Mouse (Mus musculus): Measurements from ENCODE around the gene Clk2.
"Not testable (repeated sequence)": the region's sequence is repeated elsewhere in the genome, so short reads cannot be mapped to it uniquely, and the experiment has no call there.

Clk2 gene

DNA sequence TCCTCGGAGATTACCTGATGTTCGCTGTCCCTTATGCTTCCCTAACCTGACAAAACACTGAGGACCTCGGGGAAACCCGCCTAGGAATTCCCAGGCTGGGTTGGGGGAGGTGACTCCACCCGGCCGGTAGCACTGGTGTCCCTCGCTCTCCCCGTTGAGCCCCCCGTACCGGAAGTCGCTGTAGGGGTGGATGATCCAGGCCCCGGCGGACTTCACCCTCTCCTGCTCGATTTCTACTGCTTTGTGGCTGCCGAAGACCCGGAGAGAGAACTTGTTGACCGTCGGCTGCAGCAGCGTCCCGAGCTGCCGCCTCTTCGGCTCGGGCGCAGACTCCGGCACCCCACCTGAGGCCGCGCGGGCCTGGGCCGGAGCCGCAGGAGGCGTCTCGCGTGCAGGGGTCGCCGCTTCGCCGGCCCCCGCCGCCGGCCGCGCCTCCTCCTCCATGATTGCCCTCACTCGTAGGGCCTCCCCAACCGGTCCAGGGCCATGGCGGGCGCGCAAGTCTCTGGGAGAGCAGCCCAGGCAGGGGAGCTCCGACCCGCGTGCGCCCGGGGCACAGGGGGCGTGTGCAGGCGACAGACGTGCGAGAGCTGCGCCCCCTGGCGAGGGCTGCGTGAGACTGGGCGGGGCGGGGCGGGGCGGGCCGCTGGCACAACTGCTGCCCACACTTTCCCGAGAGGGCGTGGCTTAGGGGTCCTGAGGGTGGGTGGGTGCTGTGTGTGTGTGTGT, 4.8 kb upstream of the Clk2 start, which contains the start of gene Hcn3:
Gene Hcn3, minus strand, starts transcription at position 581 of the 729 bp plus-strand sequence.
- peak; percentile 85 for DNase-seq (ENCODE audit: low read depth)

DNA sequence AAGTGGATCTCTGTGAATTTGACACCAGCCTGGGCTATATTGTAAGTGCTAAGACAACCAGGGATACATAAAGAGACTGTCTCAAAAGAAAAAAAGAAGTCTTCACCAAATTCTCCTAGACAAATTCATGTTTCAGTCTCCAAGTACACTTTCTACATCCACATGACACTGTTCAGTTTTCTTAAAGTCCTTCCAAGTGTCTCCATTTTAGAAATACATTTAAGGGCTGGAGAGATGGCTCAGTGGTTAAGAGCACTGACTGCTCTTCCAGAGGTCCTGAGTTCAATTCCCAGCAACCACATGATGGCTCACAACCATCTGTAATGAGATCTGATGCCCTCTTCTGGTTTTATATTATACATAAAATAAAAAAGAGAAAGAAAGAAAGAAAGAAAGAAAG, 3.4 kb upstream of the Clk2 start:
- DNase-seq (ENCODE audit: low read depth) = not testable (repeated sequence)

DNA sequence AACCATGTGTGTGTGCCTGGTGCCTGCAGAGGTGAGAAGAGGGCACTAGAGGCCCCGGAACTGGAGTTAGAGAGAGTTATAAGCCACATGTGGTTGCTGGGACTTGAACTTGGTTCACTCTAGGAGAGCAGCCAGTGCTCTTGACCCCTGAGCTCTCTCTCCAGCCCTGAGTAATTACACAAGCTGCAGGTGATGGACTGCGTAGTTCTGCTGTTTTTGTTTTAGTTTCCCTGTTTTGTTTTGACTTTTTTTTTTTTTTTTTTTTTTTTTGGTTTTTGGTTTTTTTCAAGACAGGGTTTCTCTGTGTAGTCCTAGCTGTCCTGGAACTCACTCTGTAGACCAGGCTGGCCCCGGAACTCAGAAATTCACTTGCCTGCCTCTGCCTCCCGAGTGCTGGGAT, 2.8 kb upstream of the Clk2 start:
- DNase-seq (ENCODE audit: low read depth) = no peak

DNA sequence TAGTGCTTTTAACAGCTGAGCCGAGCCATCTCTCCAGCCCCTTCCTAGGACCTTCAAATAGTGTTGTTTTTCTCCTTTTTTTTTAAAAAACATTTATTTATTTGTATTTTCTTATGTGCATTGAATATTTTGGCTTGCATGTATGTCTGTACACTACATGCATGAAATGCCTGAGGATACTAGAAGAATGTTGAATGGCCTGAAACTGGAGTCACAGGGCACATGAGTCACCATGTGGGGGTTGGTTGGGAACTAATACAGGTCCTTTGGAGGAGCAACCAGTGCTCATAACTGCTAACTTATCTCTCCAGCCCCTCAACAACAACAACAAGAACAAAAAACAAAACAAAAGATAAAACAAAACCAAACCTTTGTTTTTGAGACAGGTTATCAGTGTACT, 1.5 kb upstream of the Clk2 start:
- DNase-seq (ENCODE audit: low read depth) = peak; percentile 88

DNA sequence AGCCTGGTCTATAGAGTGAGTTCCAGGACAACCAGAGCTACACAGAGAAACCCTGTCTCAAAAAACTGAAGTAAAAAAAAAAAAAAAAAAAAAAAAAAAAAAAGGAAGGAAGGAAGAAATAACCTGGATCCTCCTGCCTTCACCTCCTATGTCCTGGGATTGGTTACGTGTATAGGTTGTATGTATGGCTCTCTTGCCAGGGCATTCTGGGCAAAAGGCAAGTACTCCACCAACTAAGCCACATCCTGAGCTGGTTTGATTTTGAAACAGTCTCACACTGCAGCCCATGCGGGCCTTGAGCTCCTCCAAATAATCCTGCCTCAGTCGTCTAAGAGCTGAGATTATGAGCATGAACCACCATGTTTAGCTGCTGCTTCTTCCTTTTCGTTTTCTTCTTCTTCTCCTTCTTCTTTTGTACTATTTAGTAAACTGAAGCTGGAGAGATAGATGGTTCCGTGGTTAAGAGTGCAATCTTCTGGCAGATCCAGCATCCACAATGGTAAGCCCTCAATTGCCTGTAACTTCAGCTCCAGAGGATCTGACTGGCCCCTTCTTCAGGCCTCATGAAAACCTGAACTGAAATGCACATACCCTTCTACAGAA, 851 bp upstream of the Clk2 start:
- no peak for DNase-seq (ENCODE audit: low read depth)

DNA sequence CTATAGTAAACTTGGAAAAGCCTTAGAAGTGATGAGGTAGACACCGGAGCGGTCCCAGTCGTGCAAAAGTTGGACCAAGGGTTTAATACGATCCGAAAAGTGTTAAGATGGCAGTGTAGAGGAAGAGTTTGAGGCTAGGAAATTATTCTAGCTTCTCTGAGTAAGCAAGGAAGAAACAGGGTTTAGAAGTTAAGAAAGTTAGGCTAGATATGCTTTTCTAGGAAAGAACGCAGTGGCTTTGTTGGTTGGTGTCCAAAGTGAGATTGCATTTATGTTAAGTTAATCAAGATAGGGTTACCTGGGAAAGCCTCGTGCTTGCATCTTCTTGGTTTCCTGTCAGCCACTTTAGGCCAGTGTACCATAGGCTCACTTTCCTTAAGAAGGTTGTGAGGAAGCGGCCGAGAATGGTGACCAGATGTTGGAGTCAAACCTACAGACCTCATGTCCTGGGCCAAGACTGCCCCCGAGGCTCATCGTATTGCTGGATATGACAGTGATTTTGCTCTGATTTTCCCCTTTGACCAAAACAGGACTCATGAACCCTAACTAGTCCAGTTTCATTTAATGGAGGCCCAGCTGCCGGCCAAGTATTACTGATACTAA, 774 bp downstream of the Clk2 start:
- peak; percentile 20 for DNase-seq (ENCODE audit: low read depth)

DNA sequence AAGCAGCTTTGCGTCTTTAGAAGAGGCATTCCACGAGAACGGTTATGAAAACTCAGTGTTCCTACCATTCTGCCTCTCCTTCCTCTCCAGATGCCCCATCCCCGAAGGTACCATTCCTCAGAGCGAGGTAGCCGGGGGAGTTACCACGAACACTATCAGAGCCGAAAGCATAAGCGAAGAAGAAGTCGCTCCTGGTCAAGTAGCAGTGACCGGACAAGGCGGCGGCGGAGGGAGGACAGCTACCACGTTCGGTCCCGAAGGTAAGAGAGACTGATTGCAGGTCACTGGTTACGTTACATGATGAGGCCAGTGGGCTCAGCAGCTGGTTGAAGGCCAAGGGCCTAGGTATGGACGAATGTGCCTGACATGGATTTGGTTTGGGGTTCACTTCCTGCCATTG, 2.4 kb downstream of the Clk2 start:
- DNase-seq (ENCODE audit: low read depth) = no peak

DNA sequence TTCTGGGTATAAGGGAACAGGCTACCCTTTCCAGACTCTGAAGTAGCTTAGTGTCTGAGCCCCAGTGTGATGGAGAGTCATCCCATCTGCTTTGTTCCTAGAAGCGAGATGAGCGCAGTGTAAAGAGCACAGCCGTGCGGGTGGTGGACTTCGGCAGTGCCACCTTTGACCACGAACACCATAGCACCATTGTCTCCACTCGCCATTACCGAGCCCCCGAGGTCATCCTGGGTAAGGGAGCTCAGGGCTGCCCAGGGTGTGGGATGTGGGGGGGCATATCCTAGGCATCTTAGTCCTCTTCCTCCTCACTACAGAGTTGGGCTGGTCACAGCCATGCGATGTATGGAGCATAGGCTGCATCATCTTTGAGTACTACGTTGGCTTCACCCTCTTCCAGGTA, 10.2 kb downstream of the Clk2 start:
- DNase-seq (ENCODE audit: low read depth) = no peak

DNA sequence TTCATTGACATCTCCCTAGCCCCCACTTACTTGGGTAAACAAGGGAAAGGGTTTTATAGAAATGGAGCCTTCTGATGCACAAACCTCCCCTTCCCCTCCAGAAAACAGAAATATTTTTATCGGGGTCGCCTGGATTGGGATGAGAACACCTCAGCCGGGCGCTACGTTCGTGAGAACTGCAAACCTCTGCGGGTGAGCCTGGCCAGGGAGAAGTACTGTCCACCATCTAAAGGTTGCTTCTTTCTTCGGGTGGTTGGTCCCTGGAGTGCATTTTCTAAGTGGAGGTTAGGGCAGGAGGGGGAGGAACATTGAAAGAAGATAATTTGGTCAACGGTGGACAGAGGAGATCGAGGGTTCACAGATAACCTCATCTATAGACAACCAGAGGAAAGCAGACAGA, 10.9 kb downstream of the Clk2 start:
- DNase-seq (ENCODE audit: low read depth) = no peak

DNA sequence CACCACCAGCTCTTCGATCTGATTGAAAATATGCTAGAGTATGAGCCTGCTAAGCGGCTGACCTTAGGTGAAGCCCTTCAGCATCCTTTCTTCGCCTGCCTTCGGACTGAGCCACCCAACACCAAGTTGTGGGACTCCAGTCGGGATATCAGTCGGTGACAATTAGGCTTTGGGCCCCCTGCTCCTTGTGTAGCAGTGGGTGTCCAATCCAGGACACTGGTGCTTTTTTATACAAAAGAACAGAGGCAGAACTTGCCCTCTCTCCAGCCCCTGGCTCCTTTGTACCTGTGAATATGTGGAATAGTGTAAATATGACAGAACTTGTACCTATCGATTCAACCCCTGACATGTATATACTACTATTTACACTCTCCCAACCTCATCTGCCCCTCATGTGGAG, 11.8 kb downstream of the Clk2 start:
- no peak for DNase-seq (ENCODE audit: low read depth)

DNA sequence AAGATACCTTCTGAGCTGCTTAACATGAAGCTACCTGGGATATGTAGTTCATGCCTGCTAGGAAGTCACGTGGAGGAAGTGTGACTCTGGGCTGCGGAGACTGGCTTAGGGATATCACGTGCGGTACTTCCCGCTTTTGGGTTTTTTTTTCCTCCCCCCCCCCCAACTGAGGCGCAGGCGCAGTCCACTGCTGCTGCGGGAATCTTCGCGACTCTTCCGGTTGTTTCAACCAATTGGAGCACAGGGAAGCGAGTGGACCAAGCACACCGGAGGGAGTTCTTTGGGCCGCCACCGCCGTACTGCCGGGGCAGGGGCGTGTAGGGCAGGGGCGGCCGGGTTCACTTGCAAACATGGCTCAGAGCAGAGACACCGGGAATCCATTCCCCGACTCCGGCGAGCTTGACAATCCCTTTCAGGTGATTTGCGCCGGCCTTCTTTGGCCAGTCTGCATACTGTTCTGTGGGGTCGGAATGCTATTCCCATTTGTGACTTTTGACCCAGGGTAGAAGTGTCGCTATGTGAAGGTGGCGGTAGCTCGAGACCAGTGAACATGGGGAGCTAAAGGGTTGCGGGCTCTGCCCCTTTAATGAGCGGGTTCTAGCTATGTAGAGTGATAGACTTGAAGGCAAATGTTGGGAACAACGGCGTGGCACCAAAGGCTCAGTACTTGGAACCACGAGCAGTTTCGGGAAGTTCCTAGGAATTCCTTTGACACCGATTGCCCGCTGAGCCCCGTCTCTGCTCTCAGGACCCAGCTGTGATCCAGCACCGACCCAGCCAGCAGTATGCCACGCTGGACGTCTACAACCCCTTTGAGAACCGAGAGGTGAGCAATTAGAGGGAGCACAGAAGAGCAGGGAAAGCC, 12.9 kb downstream of the Clk2 start, which contains the start of gene Scamp3:
Gene Scamp3, plus strand, starts transcription at position 232 of the 865 bp plus-strand sequence.
- peak; percentile 97 for DNase-seq (ENCODE audit: low read depth)

DNA sequence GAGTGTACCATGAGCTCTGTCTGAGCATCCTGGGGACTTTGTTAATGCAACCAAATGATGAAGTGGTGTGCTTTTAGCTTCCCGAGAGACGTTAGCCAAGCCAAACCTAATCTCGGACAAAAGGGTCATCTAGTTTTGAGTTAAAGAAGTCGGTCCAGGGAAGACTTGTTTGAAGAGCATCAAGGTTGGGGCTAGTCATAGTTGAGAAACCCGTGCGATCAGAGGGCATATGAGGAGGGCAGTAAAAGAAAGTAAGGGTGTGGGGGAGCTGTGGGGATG, 13.5 kb downstream of the Clk2 start:
- no peak for DNase-seq (ENCODE audit: low read depth)

DNA sequence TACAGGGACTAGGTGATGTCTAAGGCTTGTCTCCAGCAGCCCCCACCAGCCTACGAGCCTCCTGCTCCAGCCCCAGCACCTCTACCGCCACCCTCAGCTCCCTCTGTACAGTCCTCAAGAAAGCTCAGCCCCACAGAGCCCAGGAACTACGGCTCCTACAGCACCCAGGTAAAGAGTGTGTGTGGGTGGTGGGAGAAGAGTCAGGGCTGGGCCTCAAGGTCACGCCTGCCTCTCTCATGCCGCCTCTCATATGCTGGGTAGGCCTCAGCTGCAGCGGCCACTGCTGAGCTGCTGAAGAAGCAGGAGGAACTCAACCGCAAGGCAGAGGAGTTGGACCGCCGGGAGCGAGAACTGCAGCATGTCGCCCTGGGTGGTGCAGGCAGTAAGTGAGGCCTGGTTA, 14.5 kb downstream of the Clk2 start:
- DNase-seq (ENCODE audit: low read depth) = no peak

DNA sequence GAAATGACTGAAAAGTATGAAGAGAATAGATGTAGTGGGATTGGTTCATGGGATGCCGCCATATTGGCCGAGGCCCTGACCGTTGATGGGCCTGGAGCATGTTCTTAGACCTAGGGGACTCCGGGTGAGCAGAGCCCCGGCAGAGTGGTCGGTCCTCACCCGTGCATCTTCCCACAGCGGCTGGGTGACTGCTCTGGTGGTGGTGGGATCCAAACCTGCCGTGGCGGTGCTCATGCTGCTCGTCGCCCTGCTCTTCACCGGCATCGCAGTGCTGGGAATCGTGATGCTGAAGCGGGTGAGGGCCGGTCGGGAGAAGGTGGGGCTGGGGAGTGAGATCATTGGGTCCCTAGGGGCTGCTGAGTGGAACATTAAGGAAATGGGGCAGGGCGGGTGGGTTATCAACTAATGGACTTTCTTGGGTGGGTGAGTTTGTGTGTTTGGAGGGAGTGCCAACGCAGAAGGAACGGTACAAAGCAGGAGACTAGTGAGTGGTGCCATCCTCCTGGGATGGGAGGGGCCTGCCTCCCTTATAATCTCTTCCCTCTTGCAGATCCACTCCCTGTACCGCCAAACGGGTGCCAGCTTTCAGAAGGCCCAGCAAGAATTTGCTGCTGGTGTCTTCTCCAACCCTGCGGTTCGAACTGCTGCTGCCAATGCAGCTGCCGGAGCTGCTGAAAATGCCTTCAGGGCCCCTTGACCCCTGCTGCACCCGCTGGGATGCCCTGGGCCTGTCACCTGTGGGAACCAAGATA, 17.3 kb downstream of the Clk2 start:
- DNase-seq (ENCODE audit: low read depth) = no peak

DNA sequence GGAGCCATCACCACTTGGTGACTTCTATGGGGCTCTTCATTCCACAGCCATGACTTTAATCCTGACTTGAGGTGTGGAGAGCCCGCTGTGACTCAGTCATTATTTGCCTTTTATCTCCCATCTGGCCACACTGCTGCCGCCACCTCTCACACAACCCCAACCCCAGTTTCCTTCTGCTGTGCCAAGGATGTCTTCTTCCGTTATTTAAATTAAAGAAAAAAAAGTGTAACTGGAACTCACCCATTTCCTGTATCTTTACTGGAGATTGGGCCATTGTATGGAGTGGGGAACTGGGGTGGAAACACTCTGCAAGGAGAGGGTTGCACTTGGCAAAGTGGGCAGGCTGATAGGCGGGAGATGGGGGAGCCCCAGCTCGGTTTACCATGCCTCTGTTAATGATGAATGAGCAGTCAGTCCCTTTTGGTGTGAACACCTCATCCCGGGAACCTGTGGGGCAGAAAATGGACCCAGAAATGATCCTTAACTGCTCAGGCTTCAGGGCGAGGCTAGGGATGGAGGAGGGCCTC, 18.0 kb downstream of the Clk2 start:
- no peak for DNase-seq (ENCODE audit: low read depth)

DNA sequence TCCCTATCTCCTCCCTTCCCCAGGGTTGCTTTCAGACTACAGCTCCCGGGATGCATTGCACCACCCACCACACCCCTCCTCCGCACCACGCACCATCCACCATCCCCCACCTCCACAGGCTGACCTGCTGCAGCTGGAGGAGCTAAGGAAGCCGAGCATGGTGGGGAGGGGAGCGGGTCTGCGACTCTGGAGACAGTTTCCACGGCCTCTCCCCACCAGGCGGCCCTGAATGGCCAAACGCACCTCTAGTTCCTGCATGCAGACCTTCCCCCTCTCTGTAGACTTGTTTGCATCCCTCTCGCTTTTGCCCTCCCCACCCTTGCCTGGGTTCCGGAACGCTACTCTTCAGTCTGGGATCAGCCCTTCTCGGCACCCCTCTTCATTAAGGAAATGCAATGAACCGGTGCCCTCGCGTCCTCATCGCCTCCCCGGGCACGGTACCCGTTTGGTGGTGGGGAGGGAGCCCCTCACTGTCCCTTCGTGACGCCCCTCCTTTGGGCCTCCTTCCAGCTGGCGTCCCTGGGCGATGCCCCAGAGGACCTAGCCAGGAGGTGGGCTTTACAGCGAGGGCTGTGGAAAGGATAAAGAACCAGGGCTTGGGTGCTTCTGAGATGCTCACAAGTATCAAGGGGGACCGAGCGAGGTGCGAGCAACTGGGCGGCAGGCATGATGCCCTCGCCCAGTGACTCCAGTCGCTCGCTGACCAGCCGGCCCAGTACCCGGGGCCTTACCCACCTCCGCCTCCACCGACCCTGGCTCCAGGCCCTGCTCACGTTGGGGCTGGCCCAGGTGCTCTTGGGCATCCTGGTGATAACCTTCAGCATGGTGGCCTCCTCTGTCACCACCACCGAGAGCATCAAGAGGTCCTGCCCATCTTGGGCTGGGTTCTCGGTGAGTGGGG, 18.7 kb downstream of the Clk2 start, which contains the start of gene Fam189b:
Gene Fam189b, plus strand, starts transcription at position 86 of the 901 bp plus-strand sequence.
- DNase-seq (ENCODE audit: low read depth) = no peak

DNA sequence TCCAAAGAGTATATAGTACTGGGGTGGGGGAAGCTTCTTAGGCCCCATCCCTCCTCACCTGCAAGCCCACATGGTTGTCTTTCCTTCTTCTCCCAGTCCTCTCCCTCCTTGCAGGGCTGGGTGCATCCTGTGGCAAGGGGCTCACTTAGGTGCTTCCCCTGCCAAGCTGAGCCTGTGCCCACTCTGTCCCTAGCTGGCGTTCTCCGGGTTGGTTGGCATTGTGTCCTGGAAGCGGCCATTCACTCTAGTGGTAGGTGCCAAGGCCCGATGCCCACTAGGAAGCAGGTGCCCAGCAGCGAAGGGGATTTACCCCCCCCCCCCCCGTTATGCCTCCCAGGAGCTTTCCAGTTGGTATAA, 19.3 kb downstream of the Clk2 start:
- DNase-seq (ENCODE audit: low read depth) = no peak

DNA sequence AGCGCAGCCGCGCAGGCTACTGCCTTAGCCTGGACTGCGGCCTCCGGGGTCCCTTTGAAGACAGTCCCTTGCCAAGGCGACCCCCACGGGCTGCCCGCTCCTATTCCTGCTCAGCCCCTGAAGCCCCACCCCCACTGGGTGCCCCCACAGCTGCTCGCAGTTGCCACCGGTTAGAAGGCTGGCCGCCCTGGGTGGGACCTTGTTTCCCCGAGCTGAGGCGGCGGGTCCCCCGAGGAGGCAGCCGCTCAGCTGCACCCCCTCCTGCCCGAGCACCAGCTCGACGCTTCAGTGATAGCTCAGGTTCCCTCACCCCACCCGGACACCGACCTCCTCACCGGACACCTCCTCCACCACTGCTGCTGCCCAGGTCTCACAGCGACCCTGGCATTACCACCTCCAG, 22.6 kb downstream of the Clk2 start:
- DNase-seq (ENCODE audit: low read depth) = no peak

DNA sequence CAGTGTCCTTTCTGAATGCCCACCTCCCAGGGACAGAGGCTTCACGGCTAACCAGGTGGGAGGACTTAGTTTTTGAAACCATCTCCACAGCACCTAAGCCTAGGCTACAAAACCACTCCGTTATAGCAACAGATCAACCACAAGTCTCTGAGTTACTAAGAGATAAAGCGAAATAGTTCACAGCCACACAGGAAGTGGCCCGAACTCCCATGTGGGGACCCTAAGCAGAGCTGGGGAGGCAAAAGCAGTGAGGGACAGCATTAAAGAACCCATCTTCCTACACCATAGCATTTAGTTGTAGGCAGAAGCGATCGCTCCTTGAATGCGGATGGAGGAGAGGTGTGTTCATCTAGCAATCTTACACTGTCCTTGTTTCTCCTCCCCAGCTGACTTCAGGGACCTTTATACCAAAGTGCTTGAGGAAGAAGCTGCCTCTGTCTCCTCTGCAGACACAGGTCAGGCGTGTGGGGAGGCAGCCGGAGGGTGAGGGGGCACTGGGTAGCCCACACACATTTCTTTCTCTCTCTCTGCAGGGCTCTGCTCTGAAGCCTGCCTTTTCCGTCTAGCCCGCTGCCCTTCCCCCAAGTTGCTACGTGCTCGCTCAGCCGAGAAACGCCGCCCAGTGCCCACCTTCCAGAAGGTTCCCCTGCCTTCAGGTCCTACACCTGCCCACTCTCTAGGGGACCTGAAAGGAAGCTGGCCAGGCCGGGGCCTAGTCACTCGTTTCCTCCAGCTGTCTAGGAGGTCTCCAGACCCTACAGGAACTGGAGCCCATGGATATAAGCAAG, 23.3 kb downstream of the Clk2 start:
- no peak for DNase-seq (ENCODE audit: low read depth)

DNA sequence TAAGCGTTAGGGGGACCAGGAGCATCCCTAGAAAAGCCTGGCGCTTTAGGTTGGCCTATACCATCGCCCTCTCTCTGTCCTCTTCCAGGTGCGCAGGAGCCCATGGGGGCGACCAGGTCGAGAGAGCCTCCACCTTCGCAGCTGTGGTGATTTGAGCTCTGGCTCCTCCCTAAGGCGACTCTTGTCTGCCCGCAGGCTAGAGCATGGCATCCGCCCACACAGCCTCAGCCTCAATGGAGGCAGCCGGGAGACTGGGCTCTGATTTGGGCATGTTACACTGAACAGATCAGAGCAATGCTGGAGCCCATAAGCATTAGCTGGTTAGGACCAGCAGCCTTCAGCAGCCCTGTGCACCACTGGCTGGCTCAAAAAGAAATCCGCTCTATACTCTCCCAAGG, 23.9 kb downstream of the Clk2 start:
- DNase-seq (ENCODE audit: low read depth) = no peak

All from NIH3T3 (cell line).